Mouse (Mus musculus): Measurements from ENCODE around the gene Pcbp1. TPM values are rescaled to one million over a fixed set of nuclear protein-coding genes. Genes with fewer than 3 reads are reported as not detected.

The Pcbp1 gene
- polyA plus RNA-seq (2014; fragmentation: Illumina TruSeq; extraction: RNeasy Lipid Tissue Mini Kit (QIAGEN cat#74804); ENCODE audit: low read depth, low replicate concordance): 43.3 TPM

GRCm38 (mm10) chr6:86526032-86526960 lies at the start of gene Pcbp1:
TSS of gene Pcbp1 (minus strand) at chr6:86526321.

Other genes starting within 250 kb of the Pcbp1 start
- 43.7 TPM for gene Fam136a, start 160.7 kb downstream of the Pcbp1 start, polyA plus RNA-seq (2014; fragmentation: Illumina TruSeq; extraction: RNeasy Lipid Tissue Mini Kit (QIAGEN cat#74804); ENCODE audit: low read depth, low replicate concordance)
- gene Snrpg, start 155.0 kb downstream of the Pcbp1 start, polyA plus RNA-seq (2014; fragmentation: Illumina TruSeq; extraction: RNeasy Lipid Tissue Mini Kit (QIAGEN cat#74804); ENCODE audit: low read depth, low replicate concordance): 29.8 TPM
- 9.9 TPM for gene Pcyox1, start 129.2 kb downstream of the Pcbp1 start, polyA plus RNA-seq (2014; fragmentation: Illumina TruSeq; extraction: RNeasy Lipid Tissue Mini Kit (QIAGEN cat#74804); ENCODE audit: low read depth, low replicate concordance)
- gene Tia1, start 122.1 kb downstream of the Pcbp1 start, polyA plus RNA-seq (2014; fragmentation: Illumina TruSeq; extraction: RNeasy Lipid Tissue Mini Kit (QIAGEN cat#74804); ENCODE audit: low read depth, low replicate concordance): 40.7 TPM
- gene Gm44790, start 99.7 kb downstream of the Pcbp1 start, polyA plus RNA-seq (2014; fragmentation: Illumina TruSeq; extraction: RNeasy Lipid Tissue Mini Kit (QIAGEN cat#74804); ENCODE audit: low read depth, low replicate concordance): not detected
- 64.8 TPM for gene C87436, start 87.9 kb downstream of the Pcbp1 start, polyA plus RNA-seq (2014; fragmentation: Illumina TruSeq; extraction: RNeasy Lipid Tissue Mini Kit (QIAGEN cat#74804); ENCODE audit: low read depth, low replicate concordance)
- gene Asprv1, start 101.8 kb upstream of the Pcbp1 start, polyA plus RNA-seq (2014; fragmentation: Illumina TruSeq; extraction: RNeasy Lipid Tissue Mini Kit (QIAGEN cat#74804); ENCODE audit: low read depth, low replicate concordance): not detected
- gene Mxd1, start 142.8 kb upstream of the Pcbp1 start, polyA plus RNA-seq (2014; fragmentation: Illumina TruSeq; extraction: RNeasy Lipid Tissue Mini Kit (QIAGEN cat#74804); ENCODE audit: low read depth, low replicate concordance): 18.1 TPM
- gene Snrnp27, start 158.2 kb upstream of the Pcbp1 start, polyA plus RNA-seq (2014; fragmentation: Illumina TruSeq; extraction: RNeasy Lipid Tissue Mini Kit (QIAGEN cat#74804); ENCODE audit: low read depth, low replicate concordance): 118 TPM
- 188 TPM for gene Gmcl1, start 207.1 kb upstream of the Pcbp1 start, polyA plus RNA-seq (2014; fragmentation: Illumina TruSeq; extraction: RNeasy Lipid Tissue Mini Kit (QIAGEN cat#74804); ENCODE audit: low read depth, low replicate concordance)

All from testis, adult 10 weeks (tissue).